Mouse (Mus musculus) urinary bladder, postnatal 0 days (tissue): ENCODE measurements around the gene Prdx1. TPM values are rescaled to one million over a fixed set of nuclear protein-coding genes. Genes with fewer than 3 reads are reported as not detected.

Source experiments
- polyA plus RNA-seq: library from polyadenylated mRNA; unstranded; fragments of >200 nt; fragmentation: Nextera tagmentation; extraction: Ambion mirVana; gene quantifications from 2 replicates; pipeline ENCODE4 v1.2.1, GENCODE M21; 2015

Prdx1 gene
- polyA plus RNA-seq: 1,084 and 1,167 TPM in 2 replicates

DNA sequence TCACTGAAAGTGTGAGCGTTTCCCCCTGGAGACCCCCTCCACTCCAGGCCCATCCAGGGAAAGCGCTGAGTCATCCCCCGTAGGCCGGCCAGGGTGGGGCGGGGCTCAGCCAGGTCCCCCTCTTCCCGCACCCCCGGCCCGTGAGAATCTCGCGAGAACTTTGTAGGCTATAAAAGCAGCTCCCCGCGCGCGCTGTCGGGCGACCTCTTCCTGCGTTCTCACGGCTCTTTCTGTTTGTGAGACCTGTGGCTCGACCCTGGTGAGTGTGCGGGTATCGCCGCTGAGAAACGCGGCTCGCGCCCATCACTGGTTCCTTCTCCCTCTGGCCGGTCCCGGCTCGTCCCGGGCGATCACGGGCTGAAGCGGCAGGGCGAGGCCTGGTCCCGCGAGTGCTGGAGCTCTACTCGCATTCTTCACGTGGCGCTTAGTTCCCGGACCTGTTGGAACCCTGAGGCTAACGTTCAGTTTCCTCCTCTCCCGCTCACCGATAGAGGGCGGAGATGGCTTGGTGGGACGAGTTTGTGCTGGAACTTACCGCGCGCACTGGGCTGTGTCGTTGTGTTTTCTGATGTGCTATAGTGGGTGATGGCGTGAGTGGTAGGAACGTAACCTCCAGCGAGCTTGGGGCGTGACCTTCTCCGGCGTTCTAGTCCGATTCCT is at the start of gene Prdx1:
TSS of gene Prdx1 (plus strand) at position 143 of the 660 bp plus-strand sequence.

GRCm38 (mm10) chr4:116650924-116651796 is 34.2 kb upstream of the Prdx1 start, which contains the start of gene Akr1a1:
Gene Akr1a1, minus strand, starts transcription at chr4:116651680.

DNA sequence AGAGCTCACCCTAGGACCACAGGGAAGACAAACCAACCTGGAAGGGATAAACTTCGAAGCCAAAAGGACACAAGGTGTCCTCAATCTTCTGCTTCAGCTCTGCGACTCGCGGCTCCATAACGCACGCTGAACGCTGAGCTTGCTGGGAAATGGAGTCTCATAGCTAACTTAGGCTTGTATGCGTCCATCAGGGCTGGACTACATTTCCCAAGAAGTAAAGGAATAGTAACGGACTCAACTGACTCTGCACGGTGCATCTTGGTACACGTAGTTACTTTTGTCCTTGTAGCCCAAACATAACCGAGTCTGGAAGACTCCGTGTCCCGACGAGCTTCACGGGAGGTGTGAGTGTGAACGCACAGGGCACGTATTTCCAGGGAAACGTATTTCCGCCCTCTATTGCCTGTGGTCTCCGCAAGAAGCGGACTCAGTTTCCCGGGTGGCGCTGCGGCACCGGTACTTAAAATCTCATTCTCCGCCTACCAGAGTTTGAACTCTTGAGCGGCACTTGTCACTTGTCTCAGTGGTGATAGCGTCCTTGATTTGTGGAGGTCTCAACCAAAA is 22.9 kb downstream of the Prdx1 start, which contains the start of the genes Mmachc and Ccdc163:
TSS of gene Mmachc (minus strand) at position 206 of the 564 bp plus-strand sequence.
TSS of gene Ccdc163 (plus strand) at position 309 of the 564 bp plus-strand sequence.

DNA sequence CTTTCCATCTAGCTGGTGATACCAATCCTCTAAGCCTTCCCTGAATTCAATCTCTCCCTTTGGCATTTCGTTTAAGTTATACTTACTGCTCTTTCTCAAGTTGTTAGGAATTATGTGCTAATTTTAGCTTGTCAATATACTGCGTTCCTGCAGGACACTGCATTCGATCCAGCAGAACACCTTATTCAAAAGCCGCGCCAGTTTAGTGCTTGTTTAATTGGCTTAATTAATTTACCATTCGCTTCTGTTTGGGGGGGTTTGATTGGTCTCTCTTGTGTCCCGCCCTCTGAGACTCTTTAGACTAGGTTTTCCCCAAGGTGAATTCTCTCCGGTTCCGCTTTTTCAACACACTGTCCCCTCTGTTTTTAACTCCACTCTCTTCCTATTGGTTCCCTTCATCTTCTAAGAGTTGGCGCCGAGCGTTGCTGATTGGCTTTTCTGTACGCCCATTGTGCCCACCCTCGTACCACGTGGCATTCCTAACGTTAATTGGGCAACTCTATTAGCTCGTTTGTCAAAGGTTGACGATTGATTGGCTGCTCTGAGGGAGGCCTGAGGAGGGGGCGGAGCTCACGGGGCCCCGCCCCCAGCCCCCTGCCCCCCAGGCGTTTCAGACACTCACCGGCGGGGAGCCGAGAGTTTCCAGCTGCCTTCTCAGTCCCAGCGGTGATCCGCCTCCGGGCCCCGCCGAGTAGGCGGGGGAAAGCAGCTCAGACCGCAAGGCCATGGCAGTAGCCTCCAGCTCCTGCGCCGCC is 35.2 kb downstream of the Prdx1 start, which contains the start of gene Tesk2:
TSS of gene Tesk2 (plus strand) at position 606 of the 755 bp plus-strand sequence.

Other genes with a start within 250 kb of the Prdx1 start
- gene Mast2, start 221.4 kb upstream of the Prdx1 start, polyA plus RNA-seq: 9.2 and 9.4 TPM in 2 replicates
- gene Ipp, start 178.0 kb upstream of the Prdx1 start, polyA plus RNA-seq: 8.6 and 10.6 TPM in 2 replicates
- gene Tmem69, start 129.6 kb upstream of the Prdx1 start, polyA plus RNA-seq: 12.2 and 12.9 TPM in 2 replicates
- 17.5 and 18.3 TPM in 2 replicates for gene Gpbp1l1, start 127.9 kb upstream of the Prdx1 start, polyA plus RNA-seq
- gene Ccdc17, start 88.9 kb upstream of the Prdx1 start, polyA plus RNA-seq: 4.7 and 4.8 TPM in 2 replicates
- gene Nasp, start 57.6 kb upstream of the Prdx1 start, polyA plus RNA-seq: 26.8 and 34.0 TPM in 2 replicates
- 615 and 631 TPM in 2 replicates for gene Akr1a1, start 33.9 kb upstream of the Prdx1 start, polyA plus RNA-seq
- gene Mmachc, start 22.9 kb downstream of the Prdx1 start, polyA plus RNA-seq: 15.6 and 15.8 TPM in 2 replicates
- gene Ccdc163, start 23.0 kb downstream of the Prdx1 start, polyA plus RNA-seq: 14.2 and 16.2 TPM in 2 replicates
- 3.3 and 3.7 TPM in 2 replicates for gene Tesk2, start 35.4 kb downstream of the Prdx1 start, polyA plus RNA-seq
- gene Toe1, start 122.1 kb downstream of the Prdx1 start, polyA plus RNA-seq: 20.1 and 21.0 TPM in 2 replicates
- 4.0 and 4.3 TPM in 2 replicates for gene Mutyh, start 122.2 kb downstream of the Prdx1 start, polyA plus RNA-seq
- gene Hpdl, start 136.2 kb downstream of the Prdx1 start, polyA plus RNA-seq: 0.37 and 0.42 TPM in 2 replicates
- gene Zswim5, start 191.8 kb downstream of the Prdx1 start, polyA plus RNA-seq: 0.30 and 0.49 TPM in 2 replicates